Mouse (Mus musculus): ENCODE data around the gene Actr1b.

The Actr1b gene

DNA sequence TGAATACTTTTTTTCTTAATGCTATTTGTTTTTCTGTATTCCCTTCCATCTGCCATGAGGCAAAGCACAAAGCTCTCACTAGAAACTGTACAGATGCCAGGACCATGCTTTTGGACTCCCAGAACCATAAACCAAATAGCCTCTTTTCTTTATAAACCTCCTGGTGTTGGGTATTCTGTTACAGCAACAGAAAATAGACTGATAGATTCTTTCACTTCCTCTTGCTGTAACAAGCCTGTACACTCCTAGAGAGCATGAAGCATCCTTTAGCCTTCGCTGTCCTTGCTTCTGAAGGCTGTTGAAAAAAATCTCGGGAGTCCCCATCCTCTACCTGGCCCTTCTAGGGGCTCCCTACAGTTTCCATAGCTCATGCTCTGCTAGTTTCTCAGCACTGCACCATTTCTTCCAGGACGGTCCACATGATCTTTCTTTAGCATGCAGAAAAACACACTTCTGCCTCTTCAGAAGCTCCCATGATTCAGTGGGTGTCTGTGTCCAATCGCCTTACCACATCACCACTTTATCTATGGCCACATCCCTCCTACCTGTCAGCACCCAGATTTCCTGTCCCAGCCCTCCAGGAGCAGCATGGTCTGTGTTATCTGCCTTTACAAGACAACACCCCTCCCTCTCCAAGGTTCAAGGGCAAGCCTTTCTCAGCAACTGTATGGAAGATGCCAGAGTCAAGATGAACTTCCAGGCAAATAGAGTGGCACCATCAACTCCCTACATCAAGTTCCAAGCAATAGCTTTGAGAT, 56.4 kb downstream of the Actr1b start:
- CTCF ChIA-PET: interaction anchor here (0.6 kb wide), 1 partner anchor 470 kb away, joined by 4 read pairs; no protein-coding TSS in a partner anchor

GRCm38 (mm10) chr1:36656233-36656632, 58.0 kb downstream of the Actr1b start:
- CTCF ChIA-PET: no interaction called here

DNA sequence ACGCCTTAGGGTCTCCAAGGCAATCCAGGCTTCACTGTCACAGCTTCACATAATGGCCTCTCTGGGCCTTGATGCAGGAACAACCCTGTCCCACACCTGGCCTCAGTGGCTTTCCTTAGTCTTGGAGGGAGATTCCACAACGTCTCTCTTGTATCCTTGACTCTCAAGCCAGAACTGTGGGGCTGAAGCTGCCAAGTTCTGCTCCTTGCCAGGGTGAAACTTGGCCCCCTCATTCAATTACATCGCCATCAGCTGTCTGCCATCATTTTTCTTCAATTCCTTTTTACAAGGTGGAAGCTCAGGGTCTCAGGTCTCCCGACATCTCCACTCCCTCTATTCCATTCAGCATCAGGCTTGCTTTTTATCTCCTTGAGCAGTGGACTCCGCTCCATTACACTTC, 59.2 kb downstream of the Actr1b start:
- CTCF ChIA-PET: interaction anchor here (1.0 kb wide), 1 partner anchor 11 kb away, joined by 4 read pairs; no protein-coding TSS in a partner anchor

All from spleen, embryonic (tissue).